Mouse (Mus musculus): ENCODE data around the gene Ap1m2. TPM values are rescaled to one million over a fixed set of nuclear protein-coding genes. Genes with fewer than 3 reads are reported as not detected.
"Not testable (repeated sequence)": the region's sequence is repeated elsewhere in the genome, so short reads cannot be mapped to it uniquely, and the experiment has no call there.

The Ap1m2 gene
- total RNA-seq, 2 experiments from 2014 or later = 0.84 TPM; not detected in 1

- no peak for ATAC-seq (replicated peaks; ENCODE audit: low FRiP score, poor library complexity, severe bottlenecking)
Observed at GRCm38 (mm10) chr9:21329041-21329440, 16.9 kb upstream of the Ap1m2 start.

- no peak for ATAC-seq (replicated peaks; ENCODE audit: low FRiP score, poor library complexity, severe bottlenecking)
Observed at GRCm38 (mm10) chr9:21328041-21328440, 15.9 kb upstream of the Ap1m2 start.

GRCm38 (mm10) chr9:21327569-21327968 lies 15.4 kb upstream of the Ap1m2 start:
- ATAC-seq (replicated peaks; ENCODE audit: low FRiP score, poor library complexity, severe bottlenecking) = no peak

- ATAC-seq (replicated peaks; ENCODE audit: low FRiP score, poor library complexity, severe bottlenecking) = no peak
Observed at GRCm38 (mm10) chr9:21324269-21324668, 12.1 kb upstream of the Ap1m2 start.

GRCm38 (mm10) chr9:21322917-21323297 lies 10.8 kb upstream of the Ap1m2 start:
- not testable (repeated sequence) for ATAC-seq (replicated peaks; ENCODE audit: low FRiP score, poor library complexity, severe bottlenecking)

GRCm38 (mm10) chr9:21322211-21322916 lies 10.2 kb upstream of the Ap1m2 start:
- no peak for ATAC-seq (replicated peaks; ENCODE audit: low FRiP score, poor library complexity, severe bottlenecking)

- ATAC-seq (replicated peaks; ENCODE audit: low FRiP score, poor library complexity, severe bottlenecking) = peak; percentile 61
Observed at GRCm38 (mm10) chr9:21321513-21321835, 9.3 kb upstream of the Ap1m2 start.

- peak; percentile 95 for ATAC-seq (replicated peaks; ENCODE audit: low FRiP score, poor library complexity, severe bottlenecking)
Observed at GRCm38 (mm10) chr9:21320619-21321512, 8.7 kb upstream of the Ap1m2 start, which contains the start of gene Slc44a2. Slc44a2 (plus strand) TSS chr9:21320698.

- peak; percentile 36 for ATAC-seq (replicated peaks; ENCODE audit: low FRiP score, poor library complexity, severe bottlenecking)
Observed at GRCm38 (mm10) chr9:21320280-21320618, 8.1 kb upstream of the Ap1m2 start.

GRCm38 (mm10) chr9:21319503-21319902 lies 7.4 kb upstream of the Ap1m2 start:
- no peak for ATAC-seq (replicated peaks; ENCODE audit: low FRiP score, poor library complexity, severe bottlenecking)

- ATAC-seq (replicated peaks; ENCODE audit: low FRiP score, poor library complexity, severe bottlenecking) = no peak
Observed at GRCm38 (mm10) chr9:21318792-21319191, 6.7 kb upstream of the Ap1m2 start.

- ATAC-seq (replicated peaks; ENCODE audit: low FRiP score, poor library complexity, severe bottlenecking) = no peak
Observed at GRCm38 (mm10) chr9:21316696-21317095, 4.6 kb upstream of the Ap1m2 start.

GRCm38 (mm10) chr9:21315421-21315820 lies 3.3 kb upstream of the Ap1m2 start:
- no peak for ATAC-seq (replicated peaks; ENCODE audit: low FRiP score, poor library complexity, severe bottlenecking)

GRCm38 (mm10) chr9:21314367-21315140 lies 2.4 kb upstream of the Ap1m2 start:
- ATAC-seq (replicated peaks; ENCODE audit: low FRiP score, poor library complexity, severe bottlenecking) = peak; percentile 46; the same call in 1 of the 2 replicates

GRCm38 (mm10) chr9:21313394-21313793 lies 1.3 kb upstream of the Ap1m2 start:
- ATAC-seq (replicated peaks; ENCODE audit: low FRiP score, poor library complexity, severe bottlenecking) = peak; percentile 86

GRCm38 (mm10) chr9:21311695-21312094 lies 442 bp downstream of the Ap1m2 start:
- ATAC-seq (replicated peaks; ENCODE audit: low FRiP score, poor library complexity, severe bottlenecking) = no peak

- peak; percentile 77 for ATAC-seq (replicated peaks; ENCODE audit: low FRiP score, poor library complexity, severe bottlenecking)
Observed at GRCm38 (mm10) chr9:21309150-21309741, 2.9 kb downstream of the Ap1m2 start.

- ATAC-seq (replicated peaks; ENCODE audit: low FRiP score, poor library complexity, severe bottlenecking) = no peak
Observed at GRCm38 (mm10) chr9:21305065-21305464, 7.1 kb downstream of the Ap1m2 start.

GRCm38 (mm10) chr9:21299014-21299413 lies 13.1 kb downstream of the Ap1m2 start:
- ATAC-seq (replicated peaks; ENCODE audit: low FRiP score, poor library complexity, severe bottlenecking) = no peak

GRCm38 (mm10) chr9:21292271-21292670 lies 19.9 kb downstream of the Ap1m2 start:
- ATAC-seq (replicated peaks; ENCODE audit: low FRiP score, poor library complexity, severe bottlenecking) = no peak
